Mouse (Mus musculus): ENCODE measurements around the gene Zfp385a.

Gene Zfp385a

GRCm38 (mm10) chr15:103363809-103364208 is 23.9 kb upstream of the Zfp385a start:
- DNase-seq (ENCODE audit: low spot score in 2 of 2): no peak

- DNase-seq (ENCODE audit: low spot score in 2 of 2): no peak
These were observed 23.1 kb upstream of the Zfp385a start for GRCm38 (mm10) chr15:103362950-103363349.

- no peak for DNase-seq (ENCODE audit: low spot score in 2 of 2)
These were observed 22.4 kb upstream of the Zfp385a start for GRCm38 (mm10) chr15:103362333-103362732.

- no peak for DNase-seq (ENCODE audit: low spot score in 2 of 2)
These were observed 21.4 kb upstream of the Zfp385a start for GRCm38 (mm10) chr15:103361269-103361668.

- DNase-seq (ENCODE audit: low spot score in 2 of 2): no peak
These were observed 20.1 kb upstream of the Zfp385a start for GRCm38 (mm10) chr15:103359869-103360602.

- no peak for DNase-seq (ENCODE audit: low spot score in 2 of 2)
These were observed 19.2 kb upstream of the Zfp385a start for GRCm38 (mm10) chr15:103359122-103359510.

GRCm38 (mm10) chr15:103358278-103359121 is 18.6 kb upstream of the Zfp385a start:
- DNase-seq (ENCODE audit: low spot score in 2 of 2): no peak

- no peak for DNase-seq (ENCODE audit: low spot score in 2 of 2)
These were observed 17.9 kb upstream of the Zfp385a start for GRCm38 (mm10) chr15:103357817-103358216.

- no peak for DNase-seq (ENCODE audit: low spot score in 2 of 2)
These were observed 16.2 kb upstream of the Zfp385a start for GRCm38 (mm10) chr15:103356130-103356529.

- DNase-seq (ENCODE audit: low spot score in 2 of 2): no peak
These were observed 15.5 kb upstream of the Zfp385a start for GRCm38 (mm10) chr15:103355420-103355819.

- DNase-seq (ENCODE audit: low spot score in 2 of 2): no peak
These were observed 14.8 kb upstream of the Zfp385a start for GRCm38 (mm10) chr15:103354690-103355089.

- no peak for DNase-seq (ENCODE audit: low spot score in 2 of 2)
These were observed 13.8 kb upstream of the Zfp385a start for GRCm38 (mm10) chr15:103353511-103354256.

GRCm38 (mm10) chr15:103352856-103353255 is 13.0 kb upstream of the Zfp385a start:
- DNase-seq (ENCODE audit: low spot score in 2 of 2): no peak

GRCm38 (mm10) chr15:103347275-103347684 is 7.4 kb upstream of the Zfp385a start:
- DNase-seq (ENCODE audit: low spot score in 2 of 2): peak in 1 of 2 experiments; percentile 40

GRCm38 (mm10) chr15:103345789-103346188 is 5.9 kb upstream of the Zfp385a start:
- no peak for DNase-seq (ENCODE audit: low spot score in 2 of 2)

- no peak for DNase-seq (ENCODE audit: low spot score in 2 of 2)
These were observed 3.7 kb upstream of the Zfp385a start for GRCm38 (mm10) chr15:103343556-103343955.

- DNase-seq (ENCODE audit: low spot score in 2 of 2): no peak
These were observed 3.1 kb upstream of the Zfp385a start for GRCm38 (mm10) chr15:103343008-103343407.

GRCm38 (mm10) chr15:103342415-103342814 is 2.5 kb upstream of the Zfp385a start:
- peak; percentile 63 to 64 for DNase-seq (ENCODE audit: low spot score in 2 of 2)

- DNase-seq (ENCODE audit: low spot score in 2 of 2): no peak
These were observed 1.7 kb upstream of the Zfp385a start for GRCm38 (mm10) chr15:103341547-103341946.

GRCm38 (mm10) chr15:103340786-103341185 is 893 bp upstream of the Zfp385a start:
- no peak for DNase-seq (ENCODE audit: low spot score in 2 of 2)

GRCm38 (mm10) chr15:103339166-103339960 is 530 bp downstream of the Zfp385a start:
- DNase-seq (ENCODE audit: low spot score in 2 of 2): no peak
